Mouse (Mus musculus) ES-E14 (cell line): Measurements from ENCODE around the gene Tom1.

Experiments
- CHD2 ChIP-seq: IDR thresholded peaks from 2 replicates; pipeline ENCODE4 v1.6.1; 2014; ENCODE audit warnings: mild to moderate bottlenecking, low read depth, low read length, inconsistent platforms
- HCFC1 ChIP-seq: IDR thresholded peaks from 2 replicates; pipeline ENCODE4 v1.6.1; 2012; ENCODE audit warnings: low read length, inconsistent platforms, borderline replicate concordance; ENCODE audit not compliant: insufficient read depth
- MAFK ChIP-seq: IDR thresholded peaks from 2 replicates; pipeline ENCODE4 v1.6.1; 2014; ENCODE audit warnings: mild to moderate bottlenecking, low read depth, low read length, inconsistent platforms; ENCODE audit not compliant: insufficient read depth

GRCm38 (mm10) chr8:75033511-75034243 is at the start of gene Tom1:
- TF ChIP-seq MAFK (no peak), HCFC1 (no peak), CHD2 (peak; percentile 99)
